Mouse (Mus musculus) right cerebral cortex, postnatal 25 days (tissue): ENCODE measurements around the gene Nim1k.
"Not testable (repeated sequence)": the region's sequence is repeated elsewhere in the genome, so short reads cannot be mapped to it uniquely, and the experiment has no call there.

Experiments
- DNase-seq: peaks from one replicate; pipeline ENCODE4 v3.0.0; 2022

Gene Nim1k

DNA sequence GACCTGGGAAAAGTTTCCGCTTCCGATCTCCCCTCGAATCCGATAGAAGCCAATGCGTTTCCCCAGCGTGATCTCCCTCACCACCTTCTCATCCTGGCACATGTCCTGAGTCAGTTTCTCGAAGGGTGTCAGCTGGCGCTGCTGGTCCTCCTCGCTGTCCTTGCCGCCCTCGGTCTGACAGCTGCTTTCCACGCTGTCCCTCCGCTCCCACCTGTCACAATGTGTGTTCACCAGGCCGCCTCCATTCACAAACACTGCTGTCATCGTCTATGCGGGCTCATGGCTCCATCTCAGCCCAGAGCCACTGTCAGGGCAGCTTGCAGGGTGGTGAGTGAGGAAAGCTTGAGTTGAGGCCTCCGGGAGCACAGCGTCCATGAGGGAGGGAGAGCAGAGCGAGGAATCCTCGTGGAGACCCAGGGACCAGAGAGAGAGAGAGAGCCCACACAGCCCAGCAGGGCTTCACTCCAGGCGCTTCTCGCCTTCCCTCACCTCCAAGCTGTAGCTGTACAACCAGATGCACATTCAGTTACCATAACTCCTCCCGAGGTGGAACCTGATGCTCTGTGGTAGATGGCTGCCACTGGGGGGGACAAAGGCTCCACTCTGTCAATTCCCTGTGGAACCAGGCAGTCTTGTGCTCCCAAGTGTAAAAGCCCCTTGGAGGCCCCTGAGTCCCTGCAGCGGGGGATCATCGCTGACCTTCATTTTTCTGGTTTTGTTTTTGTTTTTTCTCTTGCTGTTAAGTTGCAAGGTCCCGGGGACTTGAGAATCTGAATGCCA is 27.9 kb downstream of the Nim1k start:
- peak; percentile 33 for DNase-seq

DNA sequence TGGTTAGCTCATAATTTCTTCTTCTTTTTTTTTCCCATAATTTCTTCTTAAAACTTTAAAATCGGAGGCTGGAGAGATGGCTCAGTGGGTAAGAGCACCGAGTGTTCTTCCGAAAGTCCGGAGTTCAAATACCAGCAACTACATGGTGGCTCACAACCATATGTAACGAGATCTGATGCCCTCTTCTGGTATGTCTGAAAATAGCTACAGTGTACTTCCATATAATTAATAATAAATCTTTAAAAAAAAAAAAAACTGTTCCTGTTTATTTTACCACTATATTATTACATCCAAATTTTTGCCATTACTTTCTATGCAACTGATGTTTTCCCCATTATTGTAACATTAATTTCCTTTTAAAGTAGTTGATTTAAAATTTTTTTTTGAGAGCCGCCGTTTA is 31.1 kb downstream of the Nim1k start:
- no peak for DNase-seq

DNA sequence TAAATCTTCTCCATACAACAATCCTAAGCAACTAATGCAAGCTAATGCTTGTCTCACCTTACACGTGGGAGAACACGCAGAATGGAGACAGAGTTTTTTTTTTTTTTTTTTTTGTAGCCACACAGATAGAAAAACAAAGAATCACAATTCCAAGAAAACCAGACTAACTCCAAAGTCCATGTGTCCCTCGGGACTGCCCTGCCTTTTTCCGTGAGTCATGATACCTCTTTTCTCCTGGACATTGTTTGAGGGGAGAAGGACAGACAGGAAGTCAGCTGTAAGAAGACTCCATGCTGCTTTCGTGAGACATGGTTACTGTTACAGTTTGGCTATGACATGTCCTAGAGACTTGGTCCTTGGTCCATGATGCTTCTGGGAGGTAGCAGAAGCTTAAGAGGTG is 32.3 kb downstream of the Nim1k start:
- DNase-seq = no peak

GRCm38 (mm10) chr13:119722447-119722846 is 33.2 kb downstream of the Nim1k start:
- DNase-seq = no peak

- DNase-seq = no peak
Measured at GRCm38 (mm10) chr13:119716105-119716504, 39.6 kb downstream of the Nim1k start.

GRCm38 (mm10) chr13:119713821-119714220 is 41.9 kb downstream of the Nim1k start:
- no peak for DNase-seq

GRCm38 (mm10) chr13:119713107-119713787 is 42.4 kb downstream of the Nim1k start:
- DNase-seq = no peak

DNA sequence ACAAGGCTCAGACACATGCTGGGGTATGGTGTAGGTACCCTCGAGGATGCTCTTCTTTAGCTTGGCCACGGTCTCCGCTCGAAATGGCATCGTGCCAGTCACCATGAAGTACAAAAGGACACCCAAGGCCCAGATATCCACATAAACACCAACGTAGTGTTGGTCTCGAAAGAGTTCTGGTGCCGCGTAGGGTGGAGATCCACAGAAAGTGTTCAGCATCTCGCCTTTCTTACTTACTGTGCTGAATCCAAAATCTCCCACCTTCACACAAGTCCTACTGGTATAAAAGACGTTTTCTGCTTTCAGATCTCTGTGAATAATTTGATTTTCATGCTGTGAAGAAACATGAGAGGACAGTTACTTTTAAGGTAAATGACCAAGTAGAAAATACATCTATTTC is 43.2 kb downstream of the Nim1k start:
- DNase-seq = no peak

DNA sequence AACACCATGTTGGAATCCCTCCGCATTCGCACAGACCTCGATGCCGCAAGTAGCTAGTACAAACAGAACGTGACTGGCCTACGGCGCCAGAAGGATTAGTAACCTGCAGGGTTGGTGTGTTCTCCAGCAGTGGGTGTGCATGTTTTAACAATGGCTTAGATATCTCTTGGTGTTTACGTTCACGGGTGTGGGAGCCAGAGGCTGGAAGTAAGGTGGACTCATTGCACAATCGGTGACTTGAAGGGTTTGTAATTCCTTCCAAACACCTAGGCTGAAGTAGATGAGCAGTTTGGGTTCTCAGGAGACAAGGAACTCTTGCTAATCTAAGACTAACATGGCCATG is 45.4 kb downstream of the Nim1k start:
- no peak for DNase-seq

DNA sequence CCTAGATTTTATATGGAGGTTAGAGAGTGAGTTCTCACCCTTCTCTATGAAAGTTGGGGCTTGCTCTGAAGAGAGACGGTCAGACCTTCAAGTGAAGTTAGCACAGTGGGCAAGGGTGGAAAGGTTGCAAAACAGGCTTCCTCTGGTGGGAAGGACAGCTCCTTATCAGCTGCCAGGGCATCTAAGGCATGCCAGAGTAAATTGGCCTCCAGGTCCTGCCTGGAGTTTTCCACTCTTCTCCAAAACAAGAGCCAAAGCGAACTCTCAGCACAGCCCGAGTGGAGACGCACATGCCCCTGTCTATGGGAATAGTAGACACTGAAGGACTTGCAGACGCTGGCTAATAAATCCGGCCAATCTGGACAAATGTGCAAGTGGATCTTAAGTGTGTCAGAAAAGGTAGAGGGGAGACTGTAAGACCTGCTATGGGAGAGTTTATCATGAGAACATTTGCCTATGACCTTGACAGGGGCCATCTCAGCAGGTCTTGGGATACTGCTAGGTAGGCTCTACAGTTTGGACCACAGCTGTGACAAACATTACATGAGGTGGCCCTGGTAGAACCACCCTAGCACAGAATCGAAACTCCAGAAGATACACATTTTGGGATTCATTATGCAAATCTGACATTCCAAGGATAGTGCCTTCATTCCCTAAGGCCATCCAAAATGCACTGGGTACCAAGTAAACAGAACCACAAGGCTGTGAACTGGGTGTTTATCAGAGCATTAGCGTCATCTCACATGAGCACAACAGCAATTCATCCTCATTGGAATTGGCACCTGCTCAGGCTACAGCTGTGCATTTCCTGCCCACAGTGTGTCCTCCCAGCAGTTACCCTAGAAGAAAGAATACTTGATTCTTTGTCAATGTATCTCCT is 46.1 kb downstream of the Nim1k start:
- DNase-seq = no peak

- DNase-seq = no peak
Measured at GRCm38 (mm10) chr13:119708941-119709340, 46.7 kb downstream of the Nim1k start.

DNA sequence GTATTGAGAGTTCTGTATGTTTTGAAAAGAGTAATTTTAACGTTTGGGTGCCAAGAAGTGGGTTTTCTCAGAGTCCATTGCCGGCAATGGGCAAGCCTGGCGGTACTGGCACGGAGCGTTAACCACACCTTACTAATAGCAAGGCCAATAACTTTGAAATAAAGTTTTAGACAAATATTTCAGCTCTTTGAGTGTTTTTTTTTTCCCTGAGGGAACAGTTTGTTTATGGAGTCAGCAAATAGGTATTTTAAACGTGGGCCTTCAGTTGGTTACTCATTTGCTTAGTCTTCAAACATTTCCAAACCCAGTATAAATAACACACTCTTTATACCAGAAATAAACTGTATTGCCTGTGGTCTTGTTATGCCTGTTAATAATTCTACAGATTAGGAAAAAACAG is 47.8 kb downstream of the Nim1k start:
- DNase-seq = no peak

GRCm38 (mm10) chr13:119706953-119707352 is 48.7 kb downstream of the Nim1k start:
- DNase-seq = no peak

DNA sequence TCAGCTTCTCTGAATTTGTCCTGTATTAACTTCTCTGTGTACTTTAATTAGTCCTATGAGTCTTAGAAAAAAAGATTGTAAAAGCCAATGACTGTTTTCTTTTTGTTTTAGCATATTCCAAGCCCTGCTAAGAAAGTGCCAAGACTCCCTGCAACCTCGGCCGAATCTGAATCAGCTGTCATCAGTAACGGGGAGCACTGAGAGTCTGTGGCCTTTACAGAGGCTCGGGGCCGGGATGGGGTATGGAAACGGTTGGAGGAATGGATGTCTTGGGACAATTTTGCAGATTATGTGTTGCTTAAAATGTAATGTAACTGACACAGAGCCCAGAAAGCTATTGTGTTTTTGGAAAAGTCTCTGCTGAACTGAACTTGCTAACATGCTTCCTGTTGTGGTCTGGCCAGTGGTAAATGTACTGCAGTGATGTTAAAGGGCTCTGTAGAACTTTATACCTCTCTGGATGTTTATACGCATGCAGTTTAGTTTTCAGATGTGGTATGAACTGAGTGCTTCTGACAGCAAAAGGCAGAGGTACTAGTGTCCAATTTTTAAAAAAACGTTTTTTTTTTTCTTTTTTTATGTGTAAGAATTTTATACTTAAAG is 49.3 kb downstream of the Nim1k start:
- not testable (repeated sequence) for DNase-seq

DNA sequence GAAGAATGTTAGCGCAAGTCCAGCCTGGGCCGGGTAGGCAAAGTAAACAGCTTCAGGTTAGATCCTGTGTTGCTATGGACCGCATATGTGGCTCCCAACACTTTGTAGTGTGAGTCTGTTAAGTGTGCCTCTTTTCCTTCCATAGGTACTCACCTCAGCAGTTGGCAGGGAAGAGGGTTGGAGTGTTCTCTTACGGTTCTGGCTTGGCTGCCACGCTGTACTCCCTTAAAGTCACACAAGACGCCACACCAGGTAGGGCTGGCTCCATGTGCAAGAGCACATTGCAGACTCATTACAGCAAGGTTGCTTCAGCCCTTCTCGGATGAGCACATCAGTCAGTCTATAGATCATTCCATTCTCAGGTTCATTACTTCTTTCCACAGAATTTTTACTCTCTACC is 51.4 kb downstream of the Nim1k start:
- DNase-seq = no peak

- DNase-seq = no peak
Measured at GRCm38 (mm10) chr13:119698436-119698835, 57.2 kb downstream of the Nim1k start.

GRCm38 (mm10) chr13:119696496-119696895 is 59.2 kb downstream of the Nim1k start:
- no peak for DNase-seq

DNA sequence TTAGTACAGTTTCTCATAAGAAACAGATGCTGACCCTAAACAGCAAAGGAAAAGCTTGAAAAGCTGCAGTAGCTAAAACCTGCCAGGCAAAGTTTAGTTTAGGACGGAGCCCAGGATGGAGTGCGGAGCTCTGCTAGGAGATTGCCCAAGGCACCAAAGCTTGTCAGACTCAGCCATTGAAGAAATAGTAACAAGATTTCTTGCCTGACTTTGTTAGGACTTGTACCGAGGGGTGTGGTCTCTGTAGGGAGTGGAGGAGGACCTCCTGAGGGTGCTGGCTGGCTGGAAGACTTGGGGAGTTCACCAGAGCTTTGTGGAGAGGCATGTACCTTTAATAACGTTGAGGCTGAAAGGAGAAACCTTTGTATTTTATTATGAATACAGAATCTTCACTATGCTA is 60.0 kb downstream of the Nim1k start:
- no peak for DNase-seq

GRCm38 (mm10) chr13:119691958-119692357 is 63.7 kb downstream of the Nim1k start:
- DNase-seq = not testable (repeated sequence)

GRCm38 (mm10) chr13:119690876-119691620 is 64.6 kb downstream of the Nim1k start:
- DNase-seq = no peak

GRCm38 (mm10) chr13:119690039-119690728 is 65.5 kb downstream of the Nim1k start, which contains the start of gene Hmgcs1:
Gene Hmgcs1 (plus strand): TSS chr13:119690379.
- peak; percentile 99 for DNase-seq

DNA sequence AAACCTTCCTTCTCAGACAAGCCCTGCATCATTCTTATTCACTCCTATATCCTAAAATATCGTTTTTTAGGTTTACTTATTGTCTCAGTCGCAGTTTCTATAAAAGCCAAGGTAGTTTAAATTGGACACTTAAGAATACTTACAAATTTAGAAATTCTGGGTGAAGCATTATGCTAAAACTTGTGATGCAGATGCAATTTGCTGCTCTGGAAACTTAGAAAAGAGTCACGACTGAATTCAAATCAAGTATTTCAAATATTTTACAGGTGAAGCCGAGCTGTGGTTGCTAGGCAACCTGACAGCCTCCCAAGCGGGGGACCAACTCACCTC is 66.0 kb downstream of the Nim1k start:
- DNase-seq = no peak
